Mouse (Mus musculus) fat pad, adult 2 months (tissue): ENCODE measurements around the gene Gmfg.
A peak's percentile ranks its signal among the peaks of the same experiment; 100 is the strongest.

Source experiments
- DNase-seq: peaks from one replicate; pipeline ENCODE4 v3.0.0-alpha.2; 2011; ENCODE audit warnings: low read depth, low spot score; ENCODE audit errors: extremely low read depth

The Gmfg gene

GRCm38 (mm10) chr7:28437964-28438363, 717 bp downstream of the Gmfg start:
- DNase-seq, result no peak

- no peak for DNase-seq
These were observed 1.5 kb downstream of the Gmfg start for GRCm38 (mm10) chr7:28438771-28439170.

GRCm38 (mm10) chr7:28440739-28441138, 3.5 kb downstream of the Gmfg start:
- DNase-seq, result no peak

- DNase-seq, result no peak
These were observed 4.7 kb downstream of the Gmfg start for GRCm38 (mm10) chr7:28441776-28442485.

- DNase-seq, result no peak
These were observed 5.4 kb downstream of the Gmfg start for GRCm38 (mm10) chr7:28442688-28443087.

GRCm38 (mm10) chr7:28444344-28444974, 7.2 kb downstream of the Gmfg start:
- DNase-seq, result no peak

- DNase-seq, result no peak
These were observed 9.2 kb downstream of the Gmfg start for GRCm38 (mm10) chr7:28446446-28446845.

GRCm38 (mm10) chr7:28447101-28447830, 10.0 kb downstream of the Gmfg start:
- DNase-seq, result no peak

- DNase-seq, result no peak
These were observed 10.9 kb downstream of the Gmfg start for GRCm38 (mm10) chr7:28447865-28448820.

GRCm38 (mm10) chr7:28451531-28452360, 14.5 kb downstream of the Gmfg start, which contains the start of gene Lrfn1:
Gene Lrfn1, plus strand, starts transcription at chr7:28451980.
- DNase-seq, result no peak

GRCm38 (mm10) chr7:28452361-28453005, 15.2 kb downstream of the Gmfg start:
- no peak for DNase-seq

GRCm38 (mm10) chr7:28460361-28460760, 23.1 kb downstream of the Gmfg start:
- no peak for DNase-seq

GRCm38 (mm10) chr7:28462769-28463168, 25.5 kb downstream of the Gmfg start:
- DNase-seq, result no peak

- peak; percentile 74 for DNase-seq
These were observed 27.4 kb downstream of the Gmfg start for GRCm38 (mm10) chr7:28464416-28465212.

GRCm38 (mm10) chr7:28466721-28467212, 29.5 kb downstream of the Gmfg start:
- DNase-seq, result no peak

- no peak for DNase-seq
These were observed 30.0 kb downstream of the Gmfg start for GRCm38 (mm10) chr7:28467213-28467751.

GRCm38 (mm10) chr7:28476191-28476590, 38.9 kb downstream of the Gmfg start:
- DNase-seq, result no peak

- DNase-seq, result no peak
These were observed 40.1 kb downstream of the Gmfg start for GRCm38 (mm10) chr7:28477363-28477762.
